Mouse (Mus musculus) liver, adult 2 months (tissue): ENCODE measurements around the gene Ift88. TPM values are rescaled to one million over a fixed set of nuclear protein-coding genes. Genes with fewer than 3 reads are reported as not detected.
A peak's percentile ranks its signal among the peaks of the same experiment; 100 is the strongest.

Experiments used
- DNase-seq: peaks from one replicate; pipeline ENCODE4 v3.0.0-alpha.2; 2011; ENCODE audit warnings: low read depth, low spot score; ENCODE audit errors: extremely low read depth
- H3K27ac ChIP-seq: fragments of 200-500 bp; replicated peaks from 2 replicates; pipeline ENCODE4 v1.5.1; 2012; ENCODE audit warnings: low read depth, mild to moderate bottlenecking, control low read depth, inconsistent platforms, low read length; ENCODE audit not compliant: insufficient read depth
- H3K27me3 ChIP-seq: fragments of 200-500 bp; 2 replicates; pipeline ENCODE4 v1.6.1; 2012; ENCODE audit warnings: mild to moderate bottlenecking, moderate library complexity, low read length, inconsistent platforms; ENCODE audit not compliant: control insufficient read depth, insufficient read depth
- H3K36me3 ChIP-seq: fragments of 200-500 bp; 2 replicates; pipeline ENCODE4 v1.6.1; 2012; ENCODE audit warnings: low read length, inconsistent platforms; ENCODE audit not compliant: control insufficient read depth, insufficient read depth
- H3K4me1 ChIP-seq: fragments of 200-500 bp; 2 replicates; pipeline ENCODE4 v1.6.1; 2011; ENCODE audit warnings: low read length; ENCODE audit not compliant: control insufficient read depth, insufficient read depth
- H3K4me3 ChIP-seq: fragments of 200-500 bp; 2 replicates; pipeline ENCODE4 v1.5.1; 2011; ENCODE audit warnings: low read depth, mild to moderate bottlenecking, control low read depth, low read length, moderate library complexity; ENCODE audit not compliant: insufficient read depth
- H3K79me2 ChIP-seq: fragments of 200-500 bp; 2 replicates; pipeline ENCODE4 v1.6.1; 2012; ENCODE audit warnings: inconsistent platforms, mild to moderate bottlenecking, low read length, moderate library complexity; ENCODE audit not compliant: control insufficient read depth, insufficient read depth
- H3K9ac ChIP-seq: fragments of 200-500 bp; 2 replicates; pipeline ENCODE4 v1.6.1; 2012; ENCODE audit warnings: low read depth, mild to moderate bottlenecking, control low read depth, inconsistent platforms, low read length
- CTCF ChIP-seq: fragments of 200-500 bp; IDR thresholded peaks from 2 replicates; pipeline ENCODE4 v1.5.1; 2011; ENCODE audit warnings: low read depth, low read length, control low read depth
- POLR2A ChIP-seq: fragments of 200-500 bp; IDR thresholded peaks from 2 replicates; pipeline ENCODE4 v1.6.1; 2011; ENCODE audit warnings: low read length, control low read depth; ENCODE audit not compliant: insufficient read depth; ENCODE audit errors: extremely low read depth
- WGBS: fragments of 180-500 bp; shearing (Covaris S2); methylation state at CpG from one replicate; pipeline ENCODE4 v1.1.7; 2018; 5-methylcytosine and 5-hydroxymethylcytosine counted together
- polyA plus RNA-seq: library from polyadenylated mRNA; depleted of rRNA; stranded (reverse); fragments of >200 nt; gene quantifications from 2 replicates; pipeline ENCODE4 v1.2.3, GENCODE M21; 2012
- total RNA-seq: library from RNA; depleted of rRNA; stranded (reverse); fragments of >200 nt; gene quantifications from 2 replicates; pipeline ENCODE4 v1.2.3, GENCODE M21; 2014

Ift88 gene
- total and polyA plus RNA-seq, 2 experiments, result 2.5 to 6.0 TPM

DNA sequence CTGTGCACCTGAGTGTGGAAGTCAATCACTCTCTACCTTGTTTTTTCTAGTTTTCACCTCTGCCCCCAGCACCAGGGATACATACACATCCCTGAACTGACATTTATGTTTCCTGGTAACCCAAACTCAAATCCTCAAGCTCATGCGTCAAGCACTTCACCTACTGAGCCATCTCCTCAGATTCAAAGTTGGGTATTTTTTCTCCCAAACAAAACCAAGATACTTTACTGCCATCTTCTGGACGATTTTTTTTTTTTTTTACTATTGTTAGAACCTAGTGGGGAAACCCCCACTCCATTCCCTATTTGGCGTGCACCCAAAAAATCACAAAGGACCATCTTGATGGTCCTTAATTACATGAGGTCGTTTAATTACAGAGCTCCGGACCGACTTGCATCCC lies 14.8 kb upstream of the Ift88 start:
- no peak overlapping the region for H3K4me3 ChIP-seq
- DNase-seq, result peak; percentile 20
- H3K79me2 ChIP-seq, result no peaks in the 10 kb centered on the region
- H3K9ac ChIP-seq, result no peak overlapping the region
- H3K27me3 ChIP-seq, result no peaks in the 10 kb centered on the region
- TF ChIP-seq CTCF, result no peak
- no peak for TF ChIP-seq POLR2A
- 26% methylated on average over 6 of the region's 6 CpGs for WGBS
- H3K36me3 ChIP-seq, result no peaks in the 10 kb centered on the region
- no peaks in the 10 kb centered on the region for H3K4me1 ChIP-seq
- H3K27ac ChIP-seq, result no peak overlapping the region

DNA sequence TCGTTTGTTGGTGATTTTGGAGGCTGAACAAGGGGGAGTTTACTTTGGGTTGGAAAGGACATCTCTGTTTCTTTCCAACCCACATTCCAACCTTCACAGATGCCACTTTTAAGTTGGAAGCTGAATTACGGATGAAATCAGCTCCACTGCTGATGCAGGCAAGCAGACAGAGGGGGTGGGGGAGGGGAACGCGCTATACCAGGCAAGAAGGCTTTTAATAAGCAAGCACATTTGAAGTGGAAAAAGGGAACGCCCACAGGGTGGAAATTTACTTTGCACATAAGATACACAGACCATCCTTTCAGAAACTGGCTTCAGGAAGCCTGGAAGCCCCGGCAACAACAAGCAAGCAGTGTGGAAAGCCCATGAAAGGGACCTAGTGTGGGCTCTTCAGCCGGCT lies 11.7 kb upstream of the Ift88 start:
- no peak overlapping the region for H3K27ac ChIP-seq
- no peak overlapping the region for H3K4me3 ChIP-seq
- TF ChIP-seq POLR2A (no peak), CTCF (no peak)
- H3K9ac ChIP-seq, result no peak overlapping the region
- no peaks in the 10 kb centered on the region for H3K79me2 ChIP-seq
- no peaks in the 10 kb centered on the region for H3K27me3 ChIP-seq
- no peaks in the 10 kb centered on the region for H3K4me1 ChIP-seq
- no peaks in the 10 kb centered on the region for H3K36me3 ChIP-seq
- DNase-seq, result no peak
- 71% methylated on average over 7 of the region's 7 CpGs for WGBS

DNA sequence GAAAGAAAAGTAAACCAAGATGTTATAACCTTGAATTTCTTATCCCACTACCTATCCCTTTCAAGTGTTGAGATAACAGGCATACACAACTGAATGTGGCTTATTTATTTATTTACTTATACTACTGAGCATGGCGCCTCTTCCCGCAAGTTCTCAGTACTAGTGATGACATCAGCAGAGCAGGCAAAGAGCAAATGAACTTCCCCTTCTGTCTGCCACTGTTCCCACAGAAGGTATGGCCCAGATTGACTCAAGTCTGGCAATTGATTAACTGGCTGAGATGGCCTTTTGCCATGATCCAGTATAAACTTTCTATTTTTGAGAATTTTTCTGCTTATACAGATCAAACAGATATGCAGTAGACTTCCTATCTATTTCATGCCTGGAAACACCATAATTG lies 6.7 kb upstream of the Ift88 start:
- H3K27me3 ChIP-seq, result no peaks in the 10 kb centered on the region
- H3K36me3 ChIP-seq, result no peaks in the 10 kb centered on the region
- H3K79me2 ChIP-seq, result no peaks in the 10 kb centered on the region
- WGBS, result 22% methylated on average over 2 of the region's 2 CpGs
- TF ChIP-seq CTCF (no peak), POLR2A (no peak)
- no peaks in the 10 kb centered on the region for H3K4me1 ChIP-seq
- H3K4me3 ChIP-seq, result no peak overlapping the region
- no peak overlapping the region for H3K27ac ChIP-seq
- peak; percentile 35 for DNase-seq
- H3K9ac ChIP-seq, result no peak overlapping the region

DNA sequence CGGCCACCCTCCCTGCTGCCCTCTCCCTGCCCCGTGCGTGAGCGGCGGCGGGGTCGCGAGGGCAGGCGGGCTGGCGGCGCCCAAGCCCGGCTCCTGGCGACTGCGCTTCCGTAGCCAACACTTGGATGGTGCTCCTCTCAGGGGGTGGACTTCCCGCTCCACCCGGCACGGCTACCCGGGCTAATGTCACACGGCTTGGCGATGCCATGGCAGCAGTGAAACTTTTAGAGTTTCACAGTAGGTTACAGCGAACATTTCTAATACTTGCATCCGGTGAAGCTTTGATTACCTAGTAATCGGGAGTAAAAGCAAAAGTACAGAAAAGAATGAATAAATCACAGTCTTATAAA lies 325 bp downstream of the Ift88 start:
- Histone ChIP-seq H3K4me3 (peak overlapping the region; percentile 90), H3K36me3 (no peaks in the 10 kb centered on the region), H3K9ac (peak overlapping the region; percentile 92), H3K79me2 (0 out of 2 replicates have a peak, but pooled peaks cover 3% of the 10 kb centered on the region), H3K27me3 (no peaks in the 10 kb centered on the region), H3K27ac (peak overlapping the region; percentile 34), H3K4me1 (no peaks in the 10 kb centered on the region)
- under 1% methylated on average over 24 of the region's 24 CpGs for WGBS
- DNase-seq, result peak; percentile 51
- TF ChIP-seq CTCF (no peak), POLR2A (no peak)

DNA sequence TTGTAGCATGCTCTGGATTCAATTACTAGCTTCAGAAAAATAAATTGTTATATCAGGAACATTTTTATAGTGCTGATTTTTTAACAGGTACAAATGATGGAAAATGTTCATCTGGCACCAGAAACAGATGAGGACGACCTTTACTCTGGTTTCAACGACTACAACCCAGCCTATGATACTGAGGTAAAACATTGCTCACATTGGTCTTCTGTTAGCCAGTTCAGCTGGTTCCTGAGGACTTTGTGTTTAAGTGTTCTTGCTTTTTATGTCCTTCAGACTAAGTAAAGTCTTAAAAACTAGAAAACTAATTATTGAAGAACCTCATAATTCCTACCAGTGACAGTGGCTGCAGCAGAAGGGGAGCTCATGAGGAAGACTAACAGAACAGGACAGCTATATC lies 6.6 kb downstream of the Ift88 start:
- 41% methylated on average over 2 of the region's 2 CpGs for WGBS
- Histone ChIP-seq H3K4me1 (no peaks in the 10 kb centered on the region), H3K9ac (no peak overlapping the region), H3K4me3 (no peak overlapping the region), H3K27ac (no peak overlapping the region), H3K27me3 (no peaks in the 10 kb centered on the region), H3K79me2 (0 out of 2 replicates have a peak, but pooled peaks cover under 1% of the 10 kb centered on the region), H3K36me3 (peaks cover 2% of the 10 kb centered on the region; the same call in 1 of the 2 replicates)
- no peak for DNase-seq
- TF ChIP-seq POLR2A (no peak), CTCF (no peak)

DNA sequence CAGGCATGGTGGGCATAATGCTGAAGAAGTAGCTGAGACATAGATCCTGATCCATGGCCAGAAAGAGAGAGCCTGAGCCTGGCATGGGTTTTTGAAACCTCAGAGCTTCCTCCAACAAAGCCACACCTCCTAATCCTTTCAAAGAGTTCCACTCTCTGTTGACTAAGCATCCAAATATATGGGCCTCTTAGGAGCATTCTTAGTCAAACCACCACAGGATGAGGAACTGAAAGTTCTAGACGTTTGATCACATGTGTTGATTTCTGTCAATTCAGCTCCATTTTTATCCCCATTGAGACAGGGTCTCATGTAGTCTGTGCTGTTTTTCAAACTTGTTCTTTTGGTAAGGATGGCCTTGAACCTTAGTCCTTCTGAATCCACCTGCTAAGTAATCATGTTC lies 28.7 kb downstream of the Ift88 start:
- no peak for DNase-seq
- Histone ChIP-seq H3K27me3 (no peaks in the 10 kb centered on the region), H3K4me3 (no peak overlapping the region), H3K27ac (no peak overlapping the region), H3K9ac (no peak overlapping the region), H3K36me3 (peaks cover 28% of the 10 kb centered on the region), H3K79me2 (no peaks in the 10 kb centered on the region), H3K4me1 (no peaks in the 10 kb centered on the region)
- no peak for TF ChIP-seq CTCF
- TF ChIP-seq POLR2A, result no peak
- 83% methylated on average over 1 of the region's 1 CpGs for WGBS
